Mouse (Mus musculus) sigmoid colon, adult 10 weeks (tissue): ENCODE measurements around the gene Wdr72. TPM values are rescaled to one million over a fixed set of nuclear protein-coding genes. Genes with fewer than 3 reads are reported as not detected.

Experiments
- polyA plus RNA-seq: library from polyadenylated mRNA; stranded (reverse); fragments of 350-450 nt; fragmentation: Illumina TruSeq; extraction: RNeasy Lipid Tissue Mini Kit (QIAGEN cat#74804); gene quantifications from one replicate; pipeline ENCODE4 v1.2.3, GENCODE M21; 2014; ENCODE audit warnings: low read depth, low replicate concordance

The Wdr72 gene
- not detected for polyA plus RNA-seq

GRCm38 (mm10) chr9:74109761-74110460 is at the start of gene Wdr72:
Gene Wdr72, plus strand, starts transcription at chr9:74110356.

Other genes starting within 250 kb of the Wdr72 start
- 0.41 TPM for gene Unc13c, start 141.4 kb upstream of the Wdr72 start, polyA plus RNA-seq